Mouse (Mus musculus) gastrocnemius, postnatal 4 days (tissue): ENCODE results near the gene R3hdm1. TPM values are rescaled to one million over a fixed set of nuclear protein-coding genes. Genes with fewer than 3 reads are reported as not detected.

Source experiments
- DNase-seq, 2 experiments: peaks; one replicate each; pipeline ENCODE4 v3.0.0; 2021 to 2022; ENCODE audit warnings: low spot score in 2 of 2, mixed read lengths in 2 of 2
- long read RNA-seq, 2 experiments: library from polyadenylated mRNA; stranded (forward); transcript quantifications; one replicate each; pipeline ENCODE4 v2.0.0; 2021
- total RNA-seq, 2 experiments: library from RNA; stranded (reverse); gene quantifications; 2 replicates each; pipeline ENCODE4 v1.2.3; 2021

The R3hdm1 gene
- total RNA-seq: 10 to 100 TPM; 74.0 to 77.3 TPM
- long read RNA-seq, experiment 1, full-length matches to known transcripts: 5 of 31 reads
- long read RNA-seq, experiment 1, partial matches to known transcripts: 10 of 31 reads
- long read RNA-seq, experiment 1, other reads (novel, unspliced or antisense): 16 of 31 reads
- long read RNA-seq, experiment 2, full-length matches to known transcripts: 8 of 38 reads
- long read RNA-seq, experiment 2, partial matches to known transcripts: 5 of 38 reads
- long read RNA-seq, experiment 2, other reads (novel, unspliced or antisense): 25 of 38 reads

DNA sequence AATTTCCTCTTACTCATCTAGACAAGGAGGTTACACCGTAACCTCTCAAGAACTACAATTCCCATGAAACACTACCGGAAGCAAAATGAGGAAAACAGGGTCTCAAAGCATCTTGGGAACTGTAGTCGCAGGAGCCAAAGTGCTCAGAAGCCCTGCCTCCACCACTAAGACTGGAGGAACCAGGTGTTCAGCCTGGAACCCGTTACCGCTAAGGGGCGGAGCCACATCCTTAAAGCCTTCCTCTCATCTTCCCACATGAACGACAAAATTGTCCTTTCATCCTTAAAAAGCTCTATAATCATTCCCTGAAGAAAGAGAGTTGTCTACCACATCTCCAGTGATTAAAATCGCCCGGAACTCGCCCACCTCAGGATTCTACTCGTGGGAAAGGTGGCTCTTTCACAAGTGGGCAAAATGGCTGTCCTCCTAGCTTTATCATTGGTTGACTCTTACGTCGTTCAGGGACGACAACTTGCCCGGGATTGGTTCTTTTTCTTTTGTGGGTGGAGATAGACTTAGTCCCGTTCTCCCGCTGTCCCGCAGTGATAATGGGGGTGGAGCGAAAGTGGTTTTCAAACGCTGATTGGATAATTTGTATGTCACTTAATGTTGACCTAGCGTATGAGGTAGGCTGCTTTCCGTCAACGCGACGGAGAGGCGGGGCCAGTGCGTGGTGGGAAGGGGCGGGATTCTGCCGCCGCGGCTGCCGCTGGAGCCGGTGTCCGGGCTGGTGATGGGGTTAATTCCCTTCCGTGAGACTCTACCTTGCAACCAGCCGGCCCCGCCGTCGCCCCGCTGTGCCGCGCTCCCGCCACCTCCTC, at the start of gene R3hdm1, which contains the start of gene Zranb3:
TSS of gene R3hdm1 (plus strand) at position 661 of the 821 bp plus-strand sequence.
TSS of gene Zranb3 (minus strand) at position 407 of the 821 bp plus-strand sequence.
- DNase-seq: peak; percentile 80 to 94

DNA sequence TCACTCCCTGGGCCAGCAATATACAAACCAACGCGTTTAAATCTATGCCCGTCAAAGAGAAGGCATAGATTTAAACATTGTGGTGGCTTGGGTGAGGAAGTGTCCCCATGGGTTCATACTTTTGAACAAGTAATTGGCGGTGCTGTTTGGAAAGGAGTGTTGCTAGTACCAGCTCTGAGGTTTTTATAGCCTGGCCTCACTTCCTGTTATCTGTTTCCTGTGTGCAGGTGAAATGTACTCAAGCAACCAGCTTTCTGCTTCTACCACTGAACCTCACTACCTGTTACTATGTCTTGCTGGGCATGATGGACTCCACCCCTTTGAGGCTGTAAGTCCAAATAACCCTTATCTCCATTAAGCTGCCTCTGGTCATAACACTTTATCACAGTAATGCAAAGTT, 45.8 kb upstream of the R3hdm1 start:
- no peak for DNase-seq

DNA sequence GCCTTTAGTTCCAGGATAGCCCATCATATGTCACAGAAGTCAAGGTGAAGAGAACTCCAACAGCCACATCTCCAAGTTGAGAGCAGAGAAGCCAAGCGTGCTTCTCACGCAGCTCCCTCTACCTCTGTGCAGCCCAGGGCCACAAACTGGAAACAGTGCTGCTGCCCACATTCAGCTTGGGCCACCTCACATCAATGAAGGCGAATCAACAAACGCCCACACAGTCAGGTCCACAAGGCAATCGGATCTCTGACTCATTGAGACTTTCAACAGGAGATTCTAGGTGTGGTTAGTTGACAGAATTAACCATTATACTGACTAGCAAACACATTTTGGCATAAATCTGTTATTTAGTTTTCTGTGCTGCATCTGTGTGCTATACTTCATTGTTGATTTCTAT, 44.5 kb upstream of the R3hdm1 start:
- DNase-seq: no peak

DNA sequence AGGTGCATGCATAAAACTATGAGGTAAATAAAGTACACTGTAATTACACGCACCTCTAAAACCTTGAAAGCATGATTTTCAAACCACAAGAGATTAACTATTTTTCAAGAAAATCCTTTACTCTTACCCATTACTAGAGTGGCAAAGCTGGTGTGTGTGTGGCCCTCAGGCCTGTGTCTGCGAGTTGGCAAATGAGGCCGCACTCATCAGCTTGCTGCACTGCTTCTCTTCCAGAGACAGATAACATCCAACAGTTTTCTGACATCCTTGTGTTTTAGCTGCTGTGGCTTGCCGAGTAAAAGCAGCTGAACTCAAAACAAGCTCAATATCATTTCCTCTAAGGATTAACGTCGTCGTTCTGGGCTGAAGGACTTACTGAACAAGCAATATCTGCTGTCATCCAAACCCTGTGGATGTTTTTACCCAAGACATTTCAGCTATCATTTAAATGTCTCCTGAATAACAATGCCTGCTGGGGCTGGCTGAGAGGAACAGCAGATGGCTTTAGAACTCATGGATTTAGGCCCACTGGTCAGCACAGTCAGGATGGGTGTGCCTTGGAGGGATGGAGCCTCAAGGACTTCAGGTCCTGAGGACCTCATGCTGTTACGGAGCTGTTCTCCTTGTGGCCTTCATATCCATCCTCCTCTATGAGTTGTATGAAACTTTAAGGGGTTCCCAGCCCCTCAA, 42.3 kb upstream of the R3hdm1 start:
- DNase-seq: no peak

DNA sequence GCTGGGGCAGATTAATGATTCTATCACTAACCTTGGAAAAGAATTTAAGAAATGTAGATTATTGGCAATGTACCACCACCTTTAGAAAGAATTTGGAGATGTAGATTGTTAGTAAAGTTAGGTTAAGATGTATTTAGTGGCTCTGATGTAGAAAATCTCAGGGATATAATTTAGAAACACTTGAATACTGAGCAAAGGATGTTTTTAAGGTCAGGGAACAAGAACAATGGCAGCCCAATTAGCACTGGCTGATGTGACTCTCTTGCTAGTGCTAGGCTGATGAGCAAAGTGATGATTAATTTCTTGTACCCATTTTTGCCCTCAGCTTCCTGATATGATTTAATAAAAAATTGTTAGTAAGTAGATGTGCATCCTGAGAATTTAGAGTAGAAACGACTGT, 41.7 kb upstream of the R3hdm1 start:
- no peak for DNase-seq

DNA sequence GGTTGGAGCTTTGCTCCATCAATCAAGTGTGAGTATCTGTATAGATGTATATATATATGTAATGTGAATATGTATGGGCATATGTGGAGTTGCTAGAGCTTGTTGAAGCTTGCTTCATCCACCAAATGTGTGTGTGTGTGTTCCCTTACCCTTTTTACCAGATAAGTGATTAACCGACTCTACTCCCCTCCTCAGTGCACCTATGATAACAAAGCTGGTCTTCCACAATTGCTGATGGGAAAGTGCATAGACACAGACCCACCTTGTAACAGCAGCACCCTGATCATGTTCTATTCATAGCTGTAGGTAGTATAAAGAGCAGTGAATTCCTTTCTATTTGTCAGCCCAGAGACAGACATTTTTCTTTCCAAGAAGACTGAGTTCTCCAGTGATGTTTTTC, 40.9 kb upstream of the R3hdm1 start:
- DNase-seq: no peak

DNA sequence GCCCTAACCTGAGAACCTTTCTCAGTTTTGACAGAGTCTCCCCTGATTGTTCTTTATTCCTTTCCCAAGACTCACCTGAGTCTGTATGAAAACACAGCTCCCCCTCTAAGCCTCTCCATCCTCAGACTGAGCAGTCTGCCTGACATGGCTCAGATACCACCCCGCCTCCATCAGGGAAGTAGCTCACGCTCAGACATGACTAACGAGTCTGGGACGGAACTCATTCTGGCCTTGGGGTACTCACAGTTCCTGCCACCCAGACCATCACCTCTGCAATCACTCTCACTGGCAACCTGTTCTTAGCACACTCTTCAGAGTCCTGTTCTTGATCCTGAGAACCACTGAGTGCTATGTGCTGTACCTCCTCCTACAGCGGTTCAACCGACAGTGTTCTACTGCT, 38.4 kb upstream of the R3hdm1 start:
- DNase-seq: no peak

DNA sequence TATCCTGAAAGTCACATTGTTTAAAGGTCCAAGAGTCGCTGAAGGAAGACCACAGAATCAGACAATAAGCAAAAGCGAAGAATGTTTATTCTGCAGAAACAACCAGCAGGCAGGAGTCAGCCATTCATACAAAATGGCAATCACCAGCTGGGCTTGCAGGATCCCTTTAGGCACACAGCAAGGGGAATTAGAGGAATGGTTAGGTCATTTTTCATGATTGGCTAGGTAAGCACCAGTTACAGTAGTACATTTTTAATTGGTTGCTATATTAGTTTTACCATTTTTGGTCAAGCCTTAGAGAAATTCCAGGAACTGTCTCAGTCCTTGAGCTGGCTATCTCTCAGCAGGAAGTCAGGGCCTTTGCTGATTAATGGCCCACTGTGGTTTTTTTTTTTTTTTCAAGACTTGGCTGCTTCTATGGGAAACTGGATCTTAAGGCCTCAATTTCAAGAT, 34.1 kb upstream of the R3hdm1 start:
- DNase-seq: no peak

DNA sequence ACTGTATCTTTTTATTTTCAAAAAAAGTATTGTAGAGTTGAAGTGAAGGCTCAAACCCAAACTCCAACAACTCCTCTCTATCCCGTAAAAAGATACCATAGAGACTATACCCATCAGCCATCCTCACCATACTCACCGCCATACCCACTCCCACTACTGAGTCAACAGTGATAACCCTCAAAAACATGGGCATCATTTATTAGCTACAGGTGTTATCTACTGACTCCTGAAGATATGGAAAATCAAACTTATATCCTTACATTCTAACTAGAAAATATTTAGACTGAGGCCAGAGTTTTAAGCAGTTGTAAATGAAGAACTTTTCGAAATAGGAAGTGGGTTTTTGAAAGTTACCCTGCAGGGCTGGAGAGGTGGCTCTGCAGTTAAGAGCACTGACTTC, 33.1 kb upstream of the R3hdm1 start:
- DNase-seq: no peak

DNA sequence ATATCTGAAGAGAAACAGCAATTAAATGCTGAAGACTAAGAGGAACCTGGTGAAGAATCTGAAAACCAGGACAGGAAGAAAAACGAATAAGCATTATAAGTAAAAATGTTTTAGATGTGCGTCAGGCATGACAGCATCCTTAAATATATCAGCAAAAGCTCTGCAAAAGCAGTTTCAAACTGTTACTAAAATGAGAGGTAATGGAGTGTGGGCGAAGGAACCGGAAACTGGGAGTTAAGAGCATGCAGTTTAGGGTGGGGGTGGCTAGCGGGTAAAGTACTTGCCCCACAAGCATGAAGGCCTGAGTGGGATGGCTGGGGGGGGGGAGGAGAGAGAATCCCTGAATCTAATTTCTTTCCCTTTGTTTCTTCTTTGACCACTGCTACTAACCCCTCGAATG, 30.1 kb upstream of the R3hdm1 start:
- DNase-seq: no peak

DNA sequence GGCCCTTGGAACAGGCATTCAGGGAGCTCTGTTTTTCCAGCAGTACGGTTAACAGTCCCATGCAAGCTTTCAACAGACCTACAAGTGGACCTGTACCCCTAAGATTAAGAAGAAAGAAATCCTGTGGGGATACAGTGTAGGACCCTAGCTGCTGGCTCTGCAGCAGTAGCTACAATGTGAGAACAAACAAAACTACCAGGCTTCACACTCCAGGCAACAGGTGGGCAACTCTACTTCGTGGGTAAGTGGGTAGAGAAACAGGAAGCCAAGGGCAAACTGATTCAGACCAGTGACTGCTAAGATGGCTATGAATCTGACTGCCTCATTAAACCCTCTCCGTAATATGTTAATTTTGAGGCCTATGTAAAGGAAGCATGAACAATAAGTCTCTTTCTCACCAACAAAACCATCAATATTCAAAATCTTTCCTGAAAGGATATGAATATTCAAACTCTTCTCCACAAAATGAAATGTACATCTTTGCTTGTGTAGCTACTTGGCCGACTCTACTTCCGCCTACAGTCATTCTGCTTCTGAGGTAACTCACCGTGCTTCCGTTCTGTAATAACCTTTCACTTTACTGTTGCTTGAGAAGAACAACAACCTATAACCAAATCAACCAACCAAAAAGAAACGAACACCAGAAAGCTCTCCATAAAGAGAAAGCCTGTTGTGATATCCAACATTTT, 26.2 kb upstream of the R3hdm1 start:
- DNase-seq: no peak

DNA sequence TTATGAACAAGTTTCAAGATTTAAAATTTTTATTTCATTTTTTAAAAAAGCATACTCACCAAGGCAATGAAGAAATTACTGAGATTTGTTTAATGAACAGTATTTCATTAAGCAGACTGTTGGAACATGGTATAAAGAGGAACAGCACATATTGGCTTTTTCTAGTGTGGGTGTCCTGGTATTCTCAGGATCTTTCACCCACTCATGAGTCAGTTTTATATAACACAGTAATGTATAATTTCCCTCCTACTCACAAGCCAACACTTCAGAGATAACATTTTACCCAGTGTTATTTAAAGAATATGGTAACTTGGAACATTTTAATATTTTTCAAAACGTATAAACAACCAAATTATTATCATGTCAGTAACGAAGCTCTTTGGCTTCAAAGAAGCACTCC, 25.3 kb upstream of the R3hdm1 start:
- DNase-seq: no peak

DNA sequence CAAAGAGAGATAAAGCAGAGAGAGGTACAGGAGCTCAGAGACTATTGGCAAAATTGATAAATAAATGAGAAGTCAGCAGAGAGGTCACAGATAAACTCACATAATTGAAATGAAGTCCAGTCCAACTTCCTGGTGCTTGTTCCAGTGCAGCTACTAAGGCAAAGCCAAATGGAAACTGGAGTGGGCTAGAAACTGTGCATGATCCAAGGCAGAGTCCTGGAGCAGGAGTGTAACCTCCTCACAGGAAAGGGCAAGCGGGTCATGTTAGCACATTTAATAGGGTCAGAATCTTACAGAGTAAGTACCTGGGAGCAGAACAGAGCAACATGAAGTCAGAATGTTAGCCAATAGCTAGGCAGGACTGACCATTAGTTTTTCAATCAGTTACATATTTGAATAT, 24.5 kb upstream of the R3hdm1 start:
- DNase-seq: no peak

DNA sequence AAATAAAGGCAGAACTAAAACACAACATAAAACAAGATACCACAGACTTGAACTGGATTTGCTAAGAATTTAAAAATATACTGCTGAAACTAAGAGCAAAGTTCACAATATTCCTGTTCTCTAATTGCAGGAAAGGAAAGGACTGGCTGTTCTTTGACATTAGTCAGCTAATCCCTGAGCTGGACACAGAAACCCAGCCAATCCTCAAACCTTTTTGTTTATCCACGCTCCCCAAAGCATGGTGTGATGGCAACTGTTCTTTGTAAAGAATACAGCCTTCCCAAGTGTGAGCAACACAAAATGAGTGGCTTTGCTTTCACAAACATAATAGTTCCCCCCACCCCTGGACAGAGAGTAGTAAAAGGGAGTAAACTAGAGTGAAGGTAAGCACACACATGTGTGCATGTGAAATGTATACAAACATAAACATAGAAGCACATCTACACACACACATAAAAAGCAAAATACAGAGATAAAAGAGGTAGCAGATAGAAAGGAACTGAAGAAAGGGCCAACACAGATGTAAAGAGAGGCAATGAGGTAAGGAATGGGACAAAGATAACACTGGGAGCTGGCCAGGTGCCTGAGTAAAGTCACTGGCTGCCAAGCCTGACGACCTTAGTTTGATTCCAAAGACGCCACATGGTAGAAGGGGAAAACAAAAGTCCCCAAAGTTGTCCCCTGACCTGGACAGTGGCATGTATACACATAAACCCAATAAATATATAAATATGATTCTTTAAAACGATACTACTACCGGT, 22.0 kb upstream of the R3hdm1 start:
- no peak for DNase-seq

DNA sequence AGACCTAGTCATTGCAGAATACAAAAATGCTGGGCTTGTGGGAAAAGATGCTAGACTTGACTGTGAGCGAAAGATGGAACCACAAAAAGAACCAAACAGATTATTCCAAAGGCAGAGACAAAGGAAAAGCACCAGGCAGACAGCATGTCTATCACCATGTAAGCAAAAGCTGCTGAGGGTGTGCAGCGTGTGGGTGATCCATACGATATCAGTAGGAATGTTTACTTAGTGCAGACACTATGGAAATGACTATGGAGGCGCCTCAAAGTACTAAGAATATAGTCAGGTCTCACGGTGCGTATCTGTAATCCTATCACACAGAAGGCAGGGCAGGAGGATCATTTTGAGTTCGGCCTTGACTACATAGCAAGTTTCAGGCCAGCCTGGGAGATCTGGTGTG, 21.2 kb upstream of the R3hdm1 start:
- DNase-seq: no peak

DNA sequence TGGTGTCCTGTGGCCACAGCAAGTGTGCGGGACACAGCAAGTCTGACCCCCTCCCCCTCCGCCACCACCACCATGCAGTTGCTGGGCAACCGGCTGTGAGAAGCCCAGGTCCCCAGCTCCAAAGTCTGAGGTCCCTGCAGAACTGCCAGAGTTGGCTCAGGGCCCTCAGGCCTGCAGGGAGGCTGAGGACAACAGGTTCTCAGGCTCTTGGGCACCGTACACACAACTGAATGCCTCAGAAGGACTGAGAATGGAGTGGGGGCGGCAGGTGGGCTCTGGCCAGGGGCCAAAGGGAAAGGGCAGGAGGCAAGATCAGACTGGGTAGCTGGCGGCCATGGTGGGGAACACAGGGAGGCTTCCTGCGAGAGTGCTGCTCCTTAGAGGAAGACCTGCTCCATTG, 20.3 kb upstream of the R3hdm1 start:
- DNase-seq: no peak

DNA sequence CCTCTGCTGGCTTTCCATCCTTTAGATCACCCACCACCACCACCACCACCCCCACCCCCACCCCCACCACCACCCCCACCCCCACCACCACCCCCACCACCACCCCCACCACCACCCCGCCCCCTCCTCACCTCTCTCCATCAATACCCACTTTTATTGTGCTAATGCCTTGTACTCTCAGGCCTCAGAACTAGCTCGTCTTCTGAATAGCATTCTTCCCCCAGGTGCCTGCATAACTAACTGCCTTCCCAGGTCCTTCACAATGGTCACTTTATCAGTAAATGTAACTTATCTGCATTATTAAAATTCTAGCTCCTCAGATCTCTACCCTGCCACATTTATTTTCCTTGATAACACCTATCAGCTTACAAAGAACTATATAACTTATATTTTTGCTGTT, 8.4 kb upstream of the R3hdm1 start:
- no peak for DNase-seq

DNA sequence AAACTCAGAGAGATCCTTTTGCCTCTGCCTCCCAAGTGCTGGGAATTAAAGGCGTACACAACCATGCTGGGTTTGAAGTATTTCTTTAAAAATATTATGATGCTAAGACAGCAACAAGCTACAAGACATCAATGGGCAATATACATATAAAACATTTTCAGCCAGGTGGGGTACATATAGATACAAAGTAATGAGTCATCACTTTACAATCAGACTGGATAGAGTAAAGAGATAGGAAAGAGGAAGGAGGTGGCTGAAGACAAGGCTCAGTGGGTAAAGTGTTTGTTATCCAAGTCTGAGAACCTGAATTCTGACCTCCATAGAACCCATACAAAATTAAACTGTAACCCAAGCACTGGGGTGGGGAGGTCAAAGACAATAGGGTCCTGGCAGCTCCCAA, 4.8 kb upstream of the R3hdm1 start:
- no peak for DNase-seq

DNA sequence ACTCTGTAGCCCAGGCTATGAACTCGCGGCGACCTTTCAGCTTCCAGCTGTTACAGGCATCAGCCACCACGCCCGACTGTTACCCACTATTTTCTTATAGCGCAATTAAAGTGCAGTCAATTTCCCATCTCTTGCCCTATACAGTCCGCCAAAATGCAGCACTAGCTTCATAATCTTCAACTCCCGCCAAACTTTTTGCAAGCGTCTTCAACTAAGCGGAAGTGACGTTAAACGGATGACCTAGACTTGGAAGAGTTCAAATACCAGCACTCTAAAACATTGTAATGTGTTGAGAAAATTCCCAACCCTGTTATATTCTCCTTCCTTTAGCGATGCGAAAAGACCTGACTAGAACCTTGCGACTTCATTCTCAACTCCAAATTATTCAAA, 855 bp upstream of the R3hdm1 start:
- DNase-seq: peak in 1 of 2 experiments; percentile 33

DNA sequence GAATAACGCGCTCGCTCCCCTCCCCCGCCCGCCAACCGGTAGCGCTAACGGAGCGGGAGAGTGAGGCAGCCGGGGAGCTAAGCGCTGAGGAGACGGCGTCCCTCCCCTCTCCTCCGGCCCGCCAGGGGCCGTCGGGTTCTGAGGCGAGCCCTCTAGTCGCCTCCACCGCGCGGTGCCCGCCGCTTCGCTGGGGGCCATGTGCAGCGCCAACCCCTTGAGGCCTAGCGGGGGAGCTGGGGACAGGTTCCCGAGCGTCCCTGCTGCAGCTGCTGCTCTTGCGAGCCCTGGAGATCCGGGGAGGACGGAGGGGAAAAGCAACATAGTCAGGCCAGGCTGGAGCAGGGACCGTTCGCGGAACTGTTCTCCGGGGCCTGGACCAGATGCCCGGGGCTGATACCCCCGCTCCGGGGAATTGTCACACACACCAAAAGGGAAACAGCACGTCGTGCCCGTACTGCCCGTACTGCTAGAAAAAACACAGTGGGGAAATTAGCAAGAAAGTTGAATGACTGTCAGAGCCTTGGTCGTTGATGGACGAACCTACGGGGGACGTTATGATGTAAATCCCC, 503 bp downstream of the R3hdm1 start:
- no peak for DNase-seq
